8 mouse cellular contexts compared by ENCODE assay signal in genomic region chr9:63959933-63960828, GRCm38 (mm10).
DNase-seq lines count a peak whose midpoint lies in the region; ATAC-seq and TF ChIP-seq lines count a peak whose summit lies in the region.

No protein-coding gene starts in this region.

- peak overlapping the region; percentile 67 for H3K27ac ChIP-seq in gastrocnemius, adult 2 months
- peak overlapping the region; percentile 97 for H3K27ac ChIP-seq in kidney, embryonic 14.5 days (ENCODE audit: low read depth, low read length)

- H3K4me1 ChIP-seq in kidney, embryonic 14.5 days (ENCODE audit: control insufficient read depth, insufficient read depth, low read length) = peaks cover 87% of the 10 kb centered on the region

- H3K27me3 ChIP-seq in kidney, embryonic 14.5 days (ENCODE audit: control insufficient read depth, insufficient read depth, low read length) = no peaks in the 10 kb centered on the region

- DNase-seq in gastrocnemius, adult 2 months = peak; percentile 53
- DNase-seq in gastrocnemius, postnatal 36 days = no peak
- DNase-seq in mesoderm, embryonic 11.5 days (ENCODE audit: low read depth, low spot score) = peak; percentile 61
- DNase-seq in left cerebral cortex, adult 18-20 months (ENCODE audit: low spot score in 2 of 2) = no peak
- no peak for DNase-seq in frontal cortex, postnatal 36 days (ENCODE audit: low spot score in 2 of 2)
- no peak for DNase-seq in left cerebral cortex, postnatal 4 days

- peak overlapping the region; percentile 52 for H3K4me3 ChIP-seq in gastrocnemius, adult 2 months
- H3K4me3 ChIP-seq in kidney, embryonic 14.5 days (ENCODE audit: low read length) = 0 out of 2 replicates have a peak overlapping the region, but pooled peaks have one; percentile 1

- H3K9me3 ChIP-seq in kidney, embryonic 14.5 days (ENCODE audit: control insufficient read depth, low read length) = no peaks in the 10 kb centered on the region

- H3K4me2 ChIP-seq in kidney, embryonic 14.5 days (replicated peaks; ENCODE audit: low read depth, low read length) = peak overlapping the region; percentile 24; the same call in 1 of the 2 replicates

- peak overlapping the region; percentile 58; the same call in 1 of the 2 replicates for H3K9ac ChIP-seq in kidney, embryonic 14.5 days (ENCODE audit: low read depth, low read length)

- no peaks in the 10 kb centered on the region for H3K36me3 ChIP-seq in kidney, embryonic 14.5 days (ENCODE audit: control insufficient read depth, insufficient read depth, low read length)

- 4% methylated on average over 21 of the region's 21 CpGs for WGBS in kidney, embryonic 14.5 days

- peak; percentile 58 for ATAC-seq in granulocyte monocyte progenitor cell, adult 5-6 weeks (replicated peaks; ENCODE audit: poor library complexity, severe bottlenecking)
- ATAC-seq in kidney, embryonic 14.5 days (ENCODE audit: low FRiP score, low TSS enrichment) = peak; percentile 66

- intact Hi-C loops in gastrocnemius, adult 2 months (cut with DNase I) = loop anchor here (1.0 to 5.0 kb wide), 3 partner anchors 43 to 127 kb away; no protein-coding TSS in a partner anchor
- intact Hi-C loops in gastrocnemius, postnatal 36 days (cut with DNase I) = loop anchor here (5.0 kb wide), 2 partner anchors 43 to 62 kb away; partner anchors contain the start of gene Smad6
- intact Hi-C loops in left cerebral cortex, postnatal 4 days (cut with DNase I) = loop anchor here (5.0 kb wide), 1 partner anchor 127 kb away; no protein-coding TSS in a partner anchor

- TF ChIP-seq CTCF in gastrocnemius, adult 2 months (IDR thresholded peaks at IDR 0.05) = no peak

Comparison
In these comparisons a context has a peak if more than half of its experiments do, and no peak if none do; other contexts are left out.
1. DNase-seq: peak in gastrocnemius, adult 2 months (single experiment) and mesoderm, embryonic 11.5 days (single experiment); none in gastrocnemius, postnatal 36 days (0 of 2), left cerebral cortex, adult 18-20 months (0 of 2), frontal cortex, postnatal 36 days (0 of 2) and left cerebral cortex, postnatal 4 days (single experiment).